8 mouse cellular contexts compared by ENCODE assay signal in genomic region chr15:98869342-98870178, GRCm38 (mm10). TPM values are rescaled to one million over a fixed set of nuclear protein-coding genes. Genes with fewer than 3 reads are reported as not detected.
A peak's percentile ranks its signal among the peaks of the same experiment; 100 is the strongest.
DNase-seq lines count a peak whose midpoint lies in the region; ATAC-seq and TF ChIP-seq lines count a peak whose summit lies in the region.

No protein-coding gene starts in this region.

- no peaks in the 10 kb centered on the region for H3K27me3 ChIP-seq in CH12.LX (replicated peaks)
- H3K27me3 ChIP-seq in forebrain, embryonic 16.5 days (replicated peaks; ENCODE audit: control insufficient read depth, insufficient read depth, low read length): no peaks in the 10 kb centered on the region
- no peaks in the 10 kb centered on the region for H3K27me3 ChIP-seq in liver, embryonic 11.5 days (replicated peaks; ENCODE audit: control insufficient read depth, insufficient read depth, low read length)
- H3K27me3 ChIP-seq in neural tube, embryonic 12.5 days (replicated peaks): no peaks in the 10 kb centered on the region

- peak overlapping the region; percentile 97 for H3K4me2 ChIP-seq in CH12.LX (ENCODE audit: insufficient read depth, low read depth, poor library complexity, severe bottlenecking)
- H3K4me2 ChIP-seq in forebrain, embryonic 16.5 days (ENCODE audit: low read length): peak overlapping the region; percentile 93
- H3K4me2 ChIP-seq in liver, embryonic 11.5 days: peak overlapping the region; percentile 98
- peak overlapping the region; percentile 97 for H3K4me2 ChIP-seq in neural tube, embryonic 12.5 days (replicated peaks)

- intact Hi-C loops in gastrocnemius, postnatal 14 days (cut with DNase I; ENCODE audit: low total_unique reads): loop anchor here (5.0 kb wide), 2 partner anchors 37 to 123 kb away; partner anchors contain the start of gene Prkag1
- intact Hi-C loops in left cerebral cortex, postnatal 4 days (cut with DNase I): loop anchor here (5.0 kb wide), 1 partner anchor 37 kb away; the partner anchor contains the start of gene Prkag1

- ATAC-seq in forebrain, embryonic 16.5 days: no peak
- ATAC-seq in liver, embryonic 11.5 days (replicated peaks; ENCODE audit: low FRiP score): no peak; the same call in 1 of the 2 replicates
- ATAC-seq in neural tube, embryonic 12.5 days (ENCODE audit: low FRiP score, low read depth): no peak

- H3K9ac ChIP-seq in CH12.LX (ENCODE audit: insufficient read depth, low read depth): peak overlapping the region; percentile 82
- H3K9ac ChIP-seq in forebrain, embryonic 16.5 days (replicated peaks; ENCODE audit: low read depth, low read length): peak overlapping the region; percentile 95
- peak overlapping the region; percentile 100 for H3K9ac ChIP-seq in liver, embryonic 11.5 days (ENCODE audit: low read depth, low read length)
- H3K9ac ChIP-seq in neural tube, embryonic 12.5 days: peak overlapping the region; percentile 99

- H3K79me2 ChIP-seq in CH12.LX (replicated peaks; ENCODE audit: control insufficient read depth, extremely low read depth, insufficient read depth, poor library complexity, severe bottlenecking): peaks cover 64% of the 10 kb centered on the region

- TF ChIP-seq RAD21 in CH12.LX (IDR thresholded peaks at IDR 0.05; ENCODE audit: low read depth, low read length): no peak

- peak overlapping the region; percentile 71 to 94 (median 86) for H3K4me3 ChIP-seq in CH12.LX (replicated peaks in 1 of 3; ENCODE audit: low read depth in 2 of 3, low read length in 2 of 3, poor library complexity in 1 of 3)
- H3K4me3 ChIP-seq in forebrain, embryonic 16.5 days (replicated peaks; ENCODE audit: low read length): peak overlapping the region; percentile 98
- peak overlapping the region; percentile 100 for H3K4me3 ChIP-seq in liver, embryonic 11.5 days (ENCODE audit: low read depth, low read length)
- peak overlapping the region; percentile 99 for H3K4me3 ChIP-seq in neural tube, embryonic 12.5 days

- no peak for TF ChIP-seq EP300 in CH12.LX (IDR thresholded peaks at IDR 0.05; ENCODE audit: low read length)

- peaks cover 22 to 30% of the 10 kb centered on the region in 2 experiments for H3K36me3 ChIP-seq in CH12.LX (replicated peaks in 1 of 2; ENCODE audit: control insufficient read depth in 1 of 2, insufficient read depth in 1 of 2, low read length in 1 of 2)
- H3K36me3 ChIP-seq in forebrain, embryonic 16.5 days (ENCODE audit: control insufficient read depth, insufficient read depth): peaks cover 13% of the 10 kb centered on the region; the same call in 1 of the 2 replicates
- H3K36me3 ChIP-seq in liver, embryonic 11.5 days (ENCODE audit: control insufficient read depth, insufficient read depth, low read length): peaks cover 21% of the 10 kb centered on the region
- peaks cover 21% of the 10 kb centered on the region for H3K36me3 ChIP-seq in neural tube, embryonic 12.5 days

- H3K9me3 ChIP-seq in CH12.LX (replicated peaks; ENCODE audit: low read length): no peaks in the 10 kb centered on the region
- no peaks in the 10 kb centered on the region for H3K9me3 ChIP-seq in forebrain, embryonic 16.5 days (ENCODE audit: control insufficient read depth, low read length)
- H3K9me3 ChIP-seq in liver, embryonic 11.5 days (ENCODE audit: control insufficient read depth, low read length): no peaks in the 10 kb centered on the region
- H3K9me3 ChIP-seq in neural tube, embryonic 12.5 days: no peaks in the 10 kb centered on the region

- dilution Hi-C loops in CH12.LX (cut with MboI; ENCODE audit: extremely low pct_ligation_motif_present, extremely low pct_unique_long_range_greater_than_20kb, low sequenced_read_pairs): no loop called here

- TF ChIP-seq CTCF in CH12.LX (conservative IDR thresholded peaks at IDR 0.05 in 1 of 2, IDR thresholded peaks at IDR 0.05 in 1 of 2; ENCODE audit: low read depth in 2 of 2, low read length in 2 of 2): no peak

- DNase-seq in gastrocnemius, postnatal 14 days: peak; percentile 21
- DNase-seq in gastrocnemius, postnatal 4 days (ENCODE audit: low spot score in 2 of 2): no peak
- DNase-seq in CH12.LX (ENCODE audit: extremely low read depth): no peak
- DNase-seq in liver, embryonic 11.5 days (ENCODE audit: low spot score): no peak
- no peak for DNase-seq in layer of hippocampus, adult 9-11 months
- DNase-seq in left cerebral cortex, postnatal 4 days: no peak

- 11% methylated on average over 8 of the region's 8 CpGs for WGBS in forebrain, embryonic 16.5 days
- 14% methylated on average over 8 of the region's 8 CpGs for WGBS in liver, embryonic 11.5 days
- 16% methylated on average over 8 of the region's 8 CpGs for WGBS in neural tube, embryonic 12.5 days

- in situ Hi-C loops in CH12.LX (cut with MboI; ENCODE audit: low pct_ligation_motif_present, low pct_unique_long_range_greater_than_20kb, low sequenced_read_pairs): loop anchor here (5.0 kb wide), 1 partner anchor 37 kb away; the partner anchor contains the start of gene Prkag1

- no peak for TF ChIP-seq POLR2A in CH12.LX (IDR thresholded peaks at IDR 0.05; ENCODE audit: low read depth, low read length)

- peaks cover 6 to 36% of the 10 kb centered on the region in 2 experiments; a peak in 2 of 4 replicates for H3K4me1 ChIP-seq in CH12.LX (ENCODE audit: control insufficient read depth in 1 of 2, insufficient read depth in 2 of 2)
- H3K4me1 ChIP-seq in forebrain, embryonic 16.5 days (replicated peaks; ENCODE audit: control insufficient read depth, insufficient read depth, low read length): peaks cover 40% of the 10 kb centered on the region
- H3K4me1 ChIP-seq in liver, embryonic 11.5 days (replicated peaks; ENCODE audit: control insufficient read depth, insufficient read depth, low read length): peaks cover 28% of the 10 kb centered on the region
- H3K4me1 ChIP-seq in neural tube, embryonic 12.5 days: peaks cover 35% of the 10 kb centered on the region

- H3K27ac ChIP-seq in CH12.LX (ENCODE audit: insufficient read depth, low read depth): peak overlapping the region; percentile 9; the same call in 1 of the 2 replicates
- H3K27ac ChIP-seq in forebrain, embryonic 16.5 days (ENCODE audit: low read length): peak overlapping the region; percentile 4; the same call in 1 of the 2 replicates
- peak overlapping the region; percentile 98; the same call in 1 of the 2 replicates for H3K27ac ChIP-seq in liver, embryonic 11.5 days (ENCODE audit: low read depth, low read length)
- no peak overlapping the region for H3K27ac ChIP-seq in neural tube, embryonic 12.5 days

RNA-seq across cellular contexts. Expression of gene Kmt2d, which starts 1.4 kb away (rescaled TPM):
- total RNA-seq in gastrocnemius, postnatal 14 days (2021): 10 to 100 TPM; 40.2 to 40.8 TPM
- total RNA-seq in gastrocnemius, postnatal 4 days (2021): 10 to 100 TPM; 63.9 to 68.6 TPM
- 14.1 and 15.6 TPM in 2 replicates for total RNA-seq in CH12.LX (2012; rRNA removed)
- 4.3 and 4.8 TPM in 2 replicates for total RNA-seq in CH12.LX (2014; rRNA removed)
- 22.7 TPM in 2 replicates for polyA plus RNA-seq in CH12.LX (2012; ENCODE audit: insufficient read length, low read depth)
- 11.0 and 12.8 TPM in 2 replicates for polyA plus RNA-seq in forebrain, embryonic 16.5 days (2015; fragmentation: Nextera tagmentation; extraction: Ambion mirVana)
- 14.3 and 17.0 TPM in 2 replicates for polyA plus RNA-seq in liver, embryonic 11.5 days (2014; fragmentation: Nextera tagmentation; extraction: Ambion mirVana)
- 10.4 and 12.3 TPM in 2 replicates for polyA plus RNA-seq in neural tube, embryonic 12.5 days (2016; fragmentation: Nextera tagmentation; extraction: Ambion mirVana)
- total RNA-seq in left cerebral cortex, postnatal 4 days (2021): 10 to 100 TPM; 74.2 to 74.4 TPM

RNA-seq across cellular contexts. Expression of gene Rhebl1, which starts 24.8 kb away (rescaled TPM):
- total RNA-seq in gastrocnemius, postnatal 14 days (2021): 1 to 10 TPM; 1.1 to 2.0 TPM
- 1 to 10 TPM; 2.4 to 3.6 TPM for total RNA-seq in gastrocnemius, postnatal 4 days (2021)
- total RNA-seq in CH12.LX (2012; rRNA removed) (11.1 and 13.9 TPM in 2 replicates), CH12.LX (2014; rRNA removed) (17.6 and 23.2 TPM in 2 replicates)
- polyA plus RNA-seq in CH12.LX (2012; ENCODE audit: insufficient read length, low read depth): 23.3 and 25.1 TPM in 2 replicates
- 51.2 and 52.7 TPM in 2 replicates for polyA plus RNA-seq in forebrain, embryonic 16.5 days (2015; fragmentation: Nextera tagmentation; extraction: Ambion mirVana)
- 6.7 and 7.4 TPM in 2 replicates for polyA plus RNA-seq in liver, embryonic 11.5 days (2014; fragmentation: Nextera tagmentation; extraction: Ambion mirVana)
- 27.8 and 27.9 TPM in 2 replicates for polyA plus RNA-seq in neural tube, embryonic 12.5 days (2016; fragmentation: Nextera tagmentation; extraction: Ambion mirVana)
- 10 to 100 TPM; 18.3 to 18.4 TPM for total RNA-seq in left cerebral cortex, postnatal 4 days (2021)

RNA-seq across cellular contexts. Expression of gene Dhh, which starts 28.8 kb away (rescaled TPM):
- total RNA-seq in gastrocnemius, postnatal 14 days (2021): 1 to 10 TPM in 1 of 2 experiments, under 1 TPM in 1; 0.97 to 4.1 TPM
- 1 to 10 TPM; 5.0 to 7.8 TPM for total RNA-seq in gastrocnemius, postnatal 4 days (2021)
- total RNA-seq in CH12.LX (2012; rRNA removed): not detected in 2 replicates
- total RNA-seq in CH12.LX (2014; rRNA removed): not detected in 2 replicates
- polyA plus RNA-seq in CH12.LX (2012; ENCODE audit: insufficient read length, low read depth): not detected in 2 replicates
- polyA plus RNA-seq in forebrain, embryonic 16.5 days (2015; fragmentation: Nextera tagmentation; extraction: Ambion mirVana): 0.65 and 0.66 TPM in 2 replicates
- polyA plus RNA-seq in liver, embryonic 11.5 days (2014; fragmentation: Nextera tagmentation; extraction: Ambion mirVana): 0.37 and 0.45 TPM in 2 replicates
- polyA plus RNA-seq in neural tube, embryonic 12.5 days (2016; fragmentation: Nextera tagmentation; extraction: Ambion mirVana): 1.6 and 1.9 TPM in 2 replicates
- under 1 TPM; 0.28 to 0.36 TPM for total RNA-seq in left cerebral cortex, postnatal 4 days (2021)

RNA-seq across cellular contexts. Expression of gene Prkag1, which starts 38.2 kb away (rescaled TPM):
- 10 to 100 TPM; 36.6 to 42.0 TPM for total RNA-seq in gastrocnemius, postnatal 14 days (2021)
- total RNA-seq in gastrocnemius, postnatal 4 days (2021): 10 to 100 TPM; 42.8 to 42.9 TPM
- total RNA-seq in CH12.LX (2012; rRNA removed) (49.4 and 63.2 TPM in 2 replicates), CH12.LX (2014; rRNA removed) (87.5 and 89.4 TPM in 2 replicates)
- polyA plus RNA-seq in CH12.LX (2012; ENCODE audit: insufficient read length, low read depth): 66.1 and 73.2 TPM in 2 replicates
- polyA plus RNA-seq in forebrain, embryonic 16.5 days (2015; fragmentation: Nextera tagmentation; extraction: Ambion mirVana): 79.5 and 89.2 TPM in 2 replicates
- 128 and 140 TPM in 2 replicates for polyA plus RNA-seq in liver, embryonic 11.5 days (2014; fragmentation: Nextera tagmentation; extraction: Ambion mirVana)
- polyA plus RNA-seq in neural tube, embryonic 12.5 days (2016; fragmentation: Nextera tagmentation; extraction: Ambion mirVana): 70.1 and 79.2 TPM in 2 replicates
- total RNA-seq in left cerebral cortex, postnatal 4 days (2021): 10 to 100 TPM; 35.0 to 38.1 TPM

RNA-seq across cellular contexts. Expression of gene Lmbr1l, which starts 48.5 kb away (rescaled TPM):
- total RNA-seq in gastrocnemius, postnatal 14 days (2021): 10 to 100 TPM in 1 of 2 experiments, 1 to 10 TPM in 1; 4.4 to 11.3 TPM
- total RNA-seq in gastrocnemius, postnatal 4 days (2021): 10 to 100 TPM; 16.9 to 19.8 TPM
- total RNA-seq in CH12.LX (2012; rRNA removed) (19.7 and 23.4 TPM in 2 replicates), CH12.LX (2014; rRNA removed) (27.5 and 30.4 TPM in 2 replicates)
- 22.4 and 27.9 TPM in 2 replicates for polyA plus RNA-seq in CH12.LX (2012; ENCODE audit: insufficient read length, low read depth)
- 43.0 and 54.9 TPM in 2 replicates for polyA plus RNA-seq in forebrain, embryonic 16.5 days (2015; fragmentation: Nextera tagmentation; extraction: Ambion mirVana)
- 1.6 and 2.8 TPM in 2 replicates for polyA plus RNA-seq in liver, embryonic 11.5 days (2014; fragmentation: Nextera tagmentation; extraction: Ambion mirVana)
- 35.9 and 40.0 TPM in 2 replicates for polyA plus RNA-seq in neural tube, embryonic 12.5 days (2016; fragmentation: Nextera tagmentation; extraction: Ambion mirVana)
- 10 to 100 TPM; 31.4 to 42.2 TPM for total RNA-seq in left cerebral cortex, postnatal 4 days (2021)
